Mouse (Mus musculus) liver, adult 2 months (tissue): ENCODE data around the gene Sorcs3. TPM values are rescaled to one million over a fixed set of nuclear protein-coding genes. Genes with fewer than 3 reads are reported as not detected.
A peak's percentile ranks its signal among the peaks of the same experiment; 100 is the strongest.

Source experiments
- DNase-seq: peaks from one replicate; pipeline ENCODE4 v3.0.0-alpha.2; 2011; ENCODE audit warnings: low read depth, low spot score; ENCODE audit errors: extremely low read depth
- H3K27ac ChIP-seq: fragments of 200-500 bp; replicated peaks from 2 replicates; pipeline ENCODE4 v1.5.1; 2012; ENCODE audit warnings: low read depth, mild to moderate bottlenecking, control low read depth, inconsistent platforms, low read length; ENCODE audit not compliant: insufficient read depth
- H3K27me3 ChIP-seq: fragments of 200-500 bp; 2 replicates; pipeline ENCODE4 v1.6.1; 2012; ENCODE audit warnings: mild to moderate bottlenecking, moderate library complexity, low read length, inconsistent platforms; ENCODE audit not compliant: control insufficient read depth, insufficient read depth
- H3K36me3 ChIP-seq: fragments of 200-500 bp; 2 replicates; pipeline ENCODE4 v1.6.1; 2012; ENCODE audit warnings: low read length, inconsistent platforms; ENCODE audit not compliant: control insufficient read depth, insufficient read depth
- H3K4me1 ChIP-seq: fragments of 200-500 bp; 2 replicates; pipeline ENCODE4 v1.6.1; 2011; ENCODE audit warnings: low read length; ENCODE audit not compliant: control insufficient read depth, insufficient read depth
- H3K4me3 ChIP-seq: fragments of 200-500 bp; 2 replicates; pipeline ENCODE4 v1.5.1; 2011; ENCODE audit warnings: low read depth, mild to moderate bottlenecking, control low read depth, low read length, moderate library complexity; ENCODE audit not compliant: insufficient read depth
- H3K79me2 ChIP-seq: fragments of 200-500 bp; 2 replicates; pipeline ENCODE4 v1.6.1; 2012; ENCODE audit warnings: inconsistent platforms, mild to moderate bottlenecking, low read length, moderate library complexity; ENCODE audit not compliant: control insufficient read depth, insufficient read depth
- H3K9ac ChIP-seq: fragments of 200-500 bp; 2 replicates; pipeline ENCODE4 v1.6.1; 2012; ENCODE audit warnings: low read depth, mild to moderate bottlenecking, control low read depth, inconsistent platforms, low read length
- CTCF ChIP-seq: fragments of 200-500 bp; IDR thresholded peaks from 2 replicates; pipeline ENCODE4 v1.5.1; 2011; ENCODE audit warnings: low read depth, low read length, control low read depth
- POLR2A ChIP-seq: fragments of 200-500 bp; IDR thresholded peaks from 2 replicates; pipeline ENCODE4 v1.6.1; 2011; ENCODE audit warnings: low read length, control low read depth; ENCODE audit not compliant: insufficient read depth; ENCODE audit errors: extremely low read depth
- WGBS: fragments of 180-500 bp; shearing (Covaris S2); methylation state at CpG from one replicate; pipeline ENCODE4 v1.1.7; 2018; 5-methylcytosine and 5-hydroxymethylcytosine counted together
- polyA plus RNA-seq: library from polyadenylated mRNA; depleted of rRNA; stranded (reverse); fragments of >200 nt; gene quantifications from 2 replicates; pipeline ENCODE4 v1.2.3, GENCODE M21; 2012
- total RNA-seq: library from RNA; depleted of rRNA; stranded (reverse); fragments of >200 nt; gene quantifications from 2 replicates; pipeline ENCODE4 v1.2.3, GENCODE M21; 2014

The Sorcs3 gene
- total and polyA plus RNA-seq, 2 experiments: 0.04 to 0.09 TPM

GRCm38 (mm10) chr19:48706924-48707320 lies 501.1 kb downstream of the Sorcs3 start:
- Histone ChIP-seq H3K27me3 (no peaks in the 10 kb centered on the region), H3K4me3 (no peak overlapping the region), H3K36me3 (no peaks in the 10 kb centered on the region), H3K27ac (no peak overlapping the region), H3K9ac (no peak overlapping the region), H3K4me1 (peaks cover 7% of the 10 kb centered on the region), H3K79me2 (no peaks in the 10 kb centered on the region)
- TF ChIP-seq CTCF (no peak), POLR2A (no peak)
- WGBS: 20% methylated on average over 1 of the region's 1 CpGs
- peak; percentile 97 for DNase-seq

- Histone ChIP-seq H3K4me3 (no peak overlapping the region), H3K4me1 (no peaks in the 10 kb centered on the region; the same call in 1 of the 2 replicates), H3K9ac (no peak overlapping the region), H3K27ac (no peak overlapping the region), H3K79me2 (no peaks in the 10 kb centered on the region), H3K36me3 (no peaks in the 10 kb centered on the region), H3K27me3 (no peaks in the 10 kb centered on the region)
- TF ChIP-seq POLR2A (no peak), CTCF (no peak)
- 88% methylated on average over 6 of the region's 6 CpGs for WGBS
- no peak for DNase-seq
Observed at GRCm38 (mm10) chr19:48725851-48726419, 520.1 kb downstream of the Sorcs3 start.

- H3K4me3 ChIP-seq: no peak overlapping the region
- no peaks in the 10 kb centered on the region for H3K79me2 ChIP-seq
- 59% methylated on average over 3 of the region's 3 CpGs for WGBS
- no peak for TF ChIP-seq POLR2A
- H3K27me3 ChIP-seq: no peaks in the 10 kb centered on the region
- no peak overlapping the region for H3K27ac ChIP-seq
- no peak overlapping the region for H3K9ac ChIP-seq
- H3K4me1 ChIP-seq: no peaks in the 10 kb centered on the region; the same call in 1 of the 2 replicates
- H3K36me3 ChIP-seq: no peaks in the 10 kb centered on the region
- DNase-seq: no peak
Observed at GRCm38 (mm10) chr19:48727048-48727447, 521.2 kb downstream of the Sorcs3 start.

GRCm38 (mm10) chr19:48727601-48728000 lies 521.8 kb downstream of the Sorcs3 start:
- Histone ChIP-seq H3K79me2 (no peaks in the 10 kb centered on the region), H3K27me3 (no peaks in the 10 kb centered on the region), H3K36me3 (no peaks in the 10 kb centered on the region), H3K27ac (no peak overlapping the region), H3K9ac (no peak overlapping the region), H3K4me3 (no peak overlapping the region), H3K4me1 (no peaks in the 10 kb centered on the region; the same call in 1 of the 2 replicates)
- TF ChIP-seq POLR2A: no peak
- DNase-seq: peak; percentile 71
- 52% methylated on average over 5 of the region's 5 CpGs for WGBS

- no peak overlapping the region for H3K4me3 ChIP-seq
- no peak for DNase-seq
- no peaks in the 10 kb centered on the region; the same call in 1 of the 2 replicates for H3K4me1 ChIP-seq
- WGBS: 95% methylated on average over 10 of the region's 10 CpGs
- no peak overlapping the region for H3K9ac ChIP-seq
- TF ChIP-seq CTCF (no peak), POLR2A (no peak)
- no peaks in the 10 kb centered on the region for H3K27me3 ChIP-seq
- no peaks in the 10 kb centered on the region for H3K36me3 ChIP-seq
- no peaks in the 10 kb centered on the region for H3K79me2 ChIP-seq
- H3K27ac ChIP-seq: no peak overlapping the region
Observed at GRCm38 (mm10) chr19:48731731-48732130, 525.9 kb downstream of the Sorcs3 start.

GRCm38 (mm10) chr19:48734370-48734769 lies 528.5 kb downstream of the Sorcs3 start:
- Histone ChIP-seq H3K4me1 (no peaks in the 10 kb centered on the region), H3K79me2 (no peaks in the 10 kb centered on the region), H3K9ac (no peak overlapping the region), H3K27me3 (no peaks in the 10 kb centered on the region), H3K4me3 (no peak overlapping the region), H3K27ac (no peak overlapping the region), H3K36me3 (no peaks in the 10 kb centered on the region)
- DNase-seq: no peak
- WGBS: 83% methylated on average over 4 of the region's 4 CpGs
- TF ChIP-seq CTCF (no peak), POLR2A (no peak)
